In genomic region chr9:121299223-121299755, GRCm38 (mm10) we compare ENCODE assay signal across 8 mouse cellular contexts. TPM values are rescaled to one million over a fixed set of nuclear protein-coding genes. Genes with fewer than 3 reads are reported as not detected.
DNase-seq lines count a peak whose midpoint lies in the region; ATAC-seq and TF ChIP-seq lines count a peak whose summit lies in the region.

No protein-coding gene starts in this region.

- no peaks in the 10 kb centered on the region for H3K27me3 ChIP-seq in spleen, adult 2 months (ENCODE audit: control insufficient read depth, insufficient read depth, low read length)
- no peaks in the 10 kb centered on the region for H3K27me3 ChIP-seq in forebrain, embryonic 13.5 days
- peaks cover 21% of the 10 kb centered on the region for H3K27me3 ChIP-seq in limb, embryonic 13.5 days
- no peaks in the 10 kb centered on the region for H3K27me3 ChIP-seq in stomach, embryonic 14.5 days (ENCODE audit: control insufficient read depth, insufficient read depth, low read length)

- peak overlapping the region; percentile 80 for H3K27ac ChIP-seq in spleen, adult 2 months (ENCODE audit: insufficient read depth, low read length)
- no peak overlapping the region for H3K27ac ChIP-seq in forebrain, embryonic 13.5 days
- no peak overlapping the region for H3K27ac ChIP-seq in limb, embryonic 13.5 days
- H3K27ac ChIP-seq in stomach, embryonic 14.5 days (ENCODE audit: low read length), result no peak overlapping the region

- peak overlapping the region; percentile 97 for H3K9ac ChIP-seq in forebrain, embryonic 13.5 days
- no peak overlapping the region for H3K9ac ChIP-seq in limb, embryonic 13.5 days
- peak overlapping the region; percentile 89; the same call in 1 of the 2 replicates for H3K9ac ChIP-seq in stomach, embryonic 14.5 days (replicated peaks; ENCODE audit: low read depth, low read length)

- WGBS in spleen, adult 2 months, result 39% methylated on average over 9 of the region's 9 CpGs
- 33% methylated on average over 9 of the region's 9 CpGs for WGBS in forebrain, embryonic 13.5 days
- WGBS in limb, embryonic 13.5 days, result 81% methylated on average over 9 of the region's 9 CpGs
- 73% methylated on average over 9 of the region's 9 CpGs for WGBS in stomach, embryonic 14.5 days

- TF ChIP-seq POLR2A in spleen, adult 2 months (IDR thresholded peaks at IDR 0.05; ENCODE audit: low read depth, low read length), result no peak

- TF ChIP-seq CTCF in spleen, adult 2 months (IDR thresholded peaks at IDR 0.05; ENCODE audit: extremely low read depth, insufficient read depth, insufficient read length, insufficient replicate concordance), result no peak

- H3K4me1 ChIP-seq in spleen, adult 2 months (ENCODE audit: control insufficient read depth, insufficient read depth, insufficient read length), result peaks cover 33% of the 10 kb centered on the region; the same call in 1 of the 2 replicates
- peaks cover 58% of the 10 kb centered on the region for H3K4me1 ChIP-seq in forebrain, embryonic 13.5 days
- H3K4me1 ChIP-seq in limb, embryonic 13.5 days, result peaks cover 38% of the 10 kb centered on the region
- H3K4me1 ChIP-seq in stomach, embryonic 14.5 days (ENCODE audit: control insufficient read depth, insufficient read depth, low read length), result peaks cover 37% of the 10 kb centered on the region

- DNase-seq in spleen, adult 2 months (ENCODE audit: low read depth in 1 of 2, low spot score in 2 of 2), result no peak
- no peak for DNase-seq in spleen, postnatal 14 days (ENCODE audit: low spot score in 2 of 2)
- DNase-seq in spleen, adult 12 weeks (ENCODE audit: low spot score), result no peak
- no peak for DNase-seq in lung, adult 18-20 months
- no peak for DNase-seq in layer of hippocampus, adult 9-10 months (ENCODE audit: low spot score)

- no peak for ATAC-seq in forebrain, embryonic 13.5 days
- no peak for ATAC-seq in limb, embryonic 13.5 days (ENCODE audit: low FRiP score, low read depth)
- ATAC-seq in stomach, embryonic 14.5 days (ENCODE audit: insufficient number of reproducible peaks, insufficient read depth, low FRiP score, low read depth), result peak; percentile 10; the same call in 1 of the 2 replicates

- no peaks in the 10 kb centered on the region for H3K36me3 ChIP-seq in spleen, adult 2 months (ENCODE audit: control insufficient read depth, insufficient read depth, low read length)
- no peaks in the 10 kb centered on the region for H3K36me3 ChIP-seq in forebrain, embryonic 13.5 days (ENCODE audit: poor library complexity, severe bottlenecking)
- no peaks in the 10 kb centered on the region for H3K36me3 ChIP-seq in limb, embryonic 13.5 days
- no peaks in the 10 kb centered on the region for H3K36me3 ChIP-seq in stomach, embryonic 14.5 days (ENCODE audit: control insufficient read depth, insufficient read depth, low read length)

- H3K4me3 ChIP-seq in spleen, adult 2 months (ENCODE audit: extremely low read depth, insufficient read depth, insufficient read length), result peak overlapping the region; percentile 19; the same call in 1 of the 2 replicates
- peak overlapping the region; percentile 87 for H3K4me3 ChIP-seq in forebrain, embryonic 13.5 days
- peak overlapping the region; percentile 89 for H3K4me3 ChIP-seq in limb, embryonic 13.5 days
- no peak overlapping the region; the same call in 1 of the 2 replicates for H3K4me3 ChIP-seq in stomach, embryonic 14.5 days (ENCODE audit: low read depth, low read length)

- H3K4me2 ChIP-seq in forebrain, embryonic 13.5 days, result peak overlapping the region; percentile 93
- H3K4me2 ChIP-seq in limb, embryonic 13.5 days (replicated peaks), result peak overlapping the region; percentile 94
- H3K4me2 ChIP-seq in stomach, embryonic 14.5 days (replicated peaks; ENCODE audit: low read depth, low read length), result peak overlapping the region; percentile 86

- H3K9me3 ChIP-seq in forebrain, embryonic 13.5 days (replicated peaks), result no peaks in the 10 kb centered on the region
- H3K9me3 ChIP-seq in limb, embryonic 13.5 days, result no peaks in the 10 kb centered on the region
- no peaks in the 10 kb centered on the region for H3K9me3 ChIP-seq in stomach, embryonic 14.5 days (ENCODE audit: control insufficient read depth, low read depth, low read length)

RNA-seq across cellular contexts. Expression of gene Trak1, which starts 2.0 kb away (rescaled TPM):
- 31.0 and 43.6 TPM in 2 replicates for polyA plus RNA-seq in spleen, adult 2 months (2012; rRNA removed)
- polyA plus RNA-seq in forebrain, embryonic 13.5 days (2015; fragmentation: Nextera tagmentation; extraction: Ambion mirVana), result 49.7 and 49.9 TPM in 2 replicates
- polyA plus RNA-seq in limb, embryonic 13.5 days (2015; fragmentation: Nextera tagmentation; extraction: Ambion mirVana), result 17.0 and 17.7 TPM in 2 replicates
- polyA plus RNA-seq in stomach, embryonic 14.5 days (2014; fragmentation: Nextera tagmentation; extraction: Ambion mirVana), result 18.3 and 21.9 TPM in 2 replicates

RNA-seq across cellular contexts. Expression of gene Ulk4, which starts 22.3 kb away (rescaled TPM):
- 0.39 and 0.48 TPM in 2 replicates for polyA plus RNA-seq in spleen, adult 2 months (2012; rRNA removed)
- 164 and 177 TPM in 2 replicates for polyA plus RNA-seq in forebrain, embryonic 13.5 days (2015; fragmentation: Nextera tagmentation; extraction: Ambion mirVana)
- 167 and 187 TPM in 2 replicates for polyA plus RNA-seq in limb, embryonic 13.5 days (2015; fragmentation: Nextera tagmentation; extraction: Ambion mirVana)
- 134 and 136 TPM in 2 replicates for polyA plus RNA-seq in stomach, embryonic 14.5 days (2014; fragmentation: Nextera tagmentation; extraction: Ambion mirVana)

Comparison
In these comparisons a context has a peak if more than half of its experiments do, and no peak if none do; other contexts are left out.
1. RNA of gene Ulk4, which starts 22.3 kb away (polyA plus RNA-seq): 164 to 177 TPM in forebrain, embryonic 13.5 days, 167 to 187 TPM in limb, embryonic 13.5 days and 134 to 136 TPM in stomach, embryonic 14.5 days; 0.39 to 0.48 TPM in spleen, adult 2 months; every median in the first group is over 10 times any median in the second.
2. Peak in every context shown above with its lines, with median percentiles within 50 percentile points of each other: H3K4me2 ChIP-seq.